Mouse (Mus musculus) neural tube, postnatal 0 days (tissue): Measurements from ENCODE around the gene Olfr1370. TPM values are rescaled to one million over a fixed set of nuclear protein-coding genes. Genes with fewer than 3 reads are reported as not detected.

ENCODE experiments used
- polyA plus RNA-seq: library from polyadenylated mRNA; unstranded; fragments of >200 nt; fragmentation: Nextera tagmentation; extraction: Ambion mirVana; gene quantifications from 2 replicates; pipeline ENCODE4 v1.2.1, GENCODE M21; 2015

Gene Olfr1370
- polyA plus RNA-seq: not detected in 2 replicates

DNA sequence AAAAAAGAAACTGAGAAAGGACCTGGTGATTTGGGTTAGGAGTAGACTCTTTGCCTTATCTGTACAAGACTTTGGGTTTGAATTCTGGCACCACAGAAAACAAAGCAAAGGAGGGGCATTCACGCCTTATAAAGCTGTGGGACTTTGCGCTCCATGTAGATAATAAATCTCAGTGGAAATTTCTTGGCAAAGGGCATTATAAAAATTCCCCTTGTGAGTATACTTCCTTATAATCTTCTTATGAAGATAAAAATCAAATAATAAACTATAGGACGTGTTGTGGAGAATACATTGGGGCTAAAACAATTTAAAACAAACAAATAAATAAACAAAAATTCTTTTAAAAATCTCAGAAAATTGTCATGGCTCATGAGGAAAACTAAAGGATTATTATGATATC, at the start of gene Olfr1370:
TSS of gene Olfr1370 (minus strand) at position 101 of the 400 bp plus-strand sequence.

DNA sequence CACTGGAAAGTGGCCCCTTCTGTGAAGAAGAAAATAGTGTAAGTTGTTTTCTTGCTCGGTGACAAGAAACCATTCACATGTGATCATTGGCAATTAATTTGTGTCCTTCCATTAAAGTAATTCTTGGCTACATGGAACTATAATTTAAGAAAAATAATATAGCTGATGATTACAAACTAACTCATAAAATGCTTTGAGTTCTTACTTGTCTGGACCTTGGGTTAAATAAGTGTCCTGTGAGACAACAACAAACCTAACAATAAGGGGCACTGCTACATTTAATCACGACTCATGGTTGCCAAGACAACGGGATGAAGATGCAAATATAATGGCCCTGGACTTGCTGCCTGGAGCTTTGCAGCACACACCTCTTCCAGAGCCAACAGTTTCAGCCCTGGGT, 36.4 kb upstream of the Olfr1370 start, which contains the start of gene Olfr1369-ps1:
TSS of gene Olfr1369-ps1 (plus strand) at position 301 of the 400 bp plus-strand sequence.

Other genes with a start within 250 kb of the Olfr1370 start
- 0.06 TPM in 1 of 2 replicates, not detected in the other for gene Olfr1369-ps1, start 36.5 kb upstream of the Olfr1370 start, polyA plus RNA-seq
- not detected in 2 replicates for gene Olfr263, start 54.7 kb upstream of the Olfr1370 start, polyA plus RNA-seq
- gene Olfr1368, start 70.9 kb upstream of the Olfr1370 start, polyA plus RNA-seq: not detected in 2 replicates
- 66.3 and 68.1 TPM in 2 replicates for gene Trim27, start 104.5 kb upstream of the Olfr1370 start, polyA plus RNA-seq
- gene Gpx5, start 217.8 kb upstream of the Olfr1370 start, polyA plus RNA-seq: not detected in 2 replicates
- gene Gpx6, start 237.2 kb upstream of the Olfr1370 start, polyA plus RNA-seq: 0.51 and 0.79 TPM in 2 replicates